Mouse (Mus musculus) G1E (cell line): ENCODE measurements around the gene Kcnh7. TPM values are rescaled to one million over a fixed set of nuclear protein-coding genes. Genes with fewer than 3 reads are reported as not detected.

ENCODE experiments used
- ATAC-seq: 2 replicates; pipeline ENCODE4 v1.8.0; 2016; ENCODE audit warnings: mild to moderate bottlenecking; ENCODE audit not compliant: insufficient number of reproducible peaks, poor library complexity, low FRiP score, severe bottlenecking; ENCODE audit errors: extremely low read depth
- DNase-seq: peaks from one replicate; pipeline ENCODE4 v3.0.0; 2012; ENCODE audit warnings: low spot score
- H3K27me3 ChIP-seq: 2 replicates; pipeline ENCODE4 v1.6.1; 2012; ENCODE audit warnings: mild to moderate bottlenecking, low read length, inconsistent platforms; ENCODE audit not compliant: insufficient read depth
- H3K36me3 ChIP-seq: replicated peaks from 2 replicates; pipeline ENCODE3; 2012; ENCODE audit warnings: mild to moderate bottlenecking, inconsistent platforms
- H3K4me1 ChIP-seq: 2 replicates; pipeline ENCODE4 v1.6.1; 2012; ENCODE audit warnings: low read depth, low read length, inconsistent platforms, mixed read lengths; ENCODE audit not compliant: insufficient read depth
- H3K4me3 ChIP-seq: 2 replicates; pipeline ENCODE4 v1.5.1; 2012; ENCODE audit warnings: low read depth, mild to moderate bottlenecking, inconsistent platforms, low read length, moderate library complexity, mixed read lengths
- H3K9me3 ChIP-seq: replicated peaks from 2 replicates; pipeline ENCODE4 v1.6.1; 2012; ENCODE audit warnings: inconsistent platforms
- CTCF ChIP-seq: IDR thresholded peaks from 2 replicates; pipeline ENCODE4 v1.5.1; 2012; ENCODE audit warnings: low read depth, low read length, inconsistent platforms, mixed read lengths
- GATA1 ChIP-seq: IDR thresholded peaks from 2 replicates; pipeline ENCODE4 v1.6.1; 2012; ENCODE audit warnings: borderline replicate concordance, low read length, inconsistent platforms, mixed read lengths
- GATA2 ChIP-seq: IDR thresholded peaks from 2 replicates; pipeline ENCODE4 v1.6.1; 2012; ENCODE audit warnings: low read depth, low read length, inconsistent platforms, borderline replicate concordance
- POLR2AphosphoS5 ChIP-seq: IDR thresholded peaks from 2 replicates; pipeline ENCODE4 v1.6.1; 2012; ENCODE audit warnings: low read depth, low read length, inconsistent platforms; ENCODE audit not compliant: insufficient replicate concordance
- TAL1 ChIP-seq: conservative IDR thresholded peaks from 2 replicates; pipeline ENCODE4 v1.6.1; 2012; ENCODE audit warnings: low read depth, low read length, inconsistent platforms, mixed read lengths
- polyA plus RNA-seq: library from polyadenylated mRNA; stranded (reverse); fragments of >175 nt; gene quantifications from 2 replicates; pipeline ENCODE4 v1.2.3, GENCODE M21; 2012
- total RNA-seq, 2 experiments: library from RNA; stranded (forward) in 1 of 2; stranded (reverse) in 1 of 2; fragments of 200-1000 nt in 1 of 2; fragments of >200 nt in 1 of 2; fragmentation: Nextera tagmentation in 1 of 2; gene quantifications; 2 replicates each; pipeline ENCODE4 v1.2.3; 2014 to 2017

Kcnh7 gene
- total RNA-seq (2014; fragmentation: Nextera tagmentation): not detected in 2 replicates
- 0.06 and 0.11 TPM in 2 replicates for total RNA-seq (2017)
- polyA plus RNA-seq: not detected in 2 replicates

GRCm38 (mm10) chr2:63183563-63184545 is at the start of gene Kcnh7:
TSS of gene Kcnh7 (minus strand) at chr2:63184287.
- no peaks in the 10 kb centered on the region for H3K4me1 ChIP-seq
- DNase-seq (no peak), ATAC-seq (no peak)
- no peaks in the 10 kb centered on the region for H3K27me3 ChIP-seq
- no peak within 1 kb of the TSS for H3K4me3 ChIP-seq
- H3K9me3 ChIP-seq: peaks cover 12% of the 10 kb centered on the region
- no peaks in the 10 kb centered on the region for H3K36me3 ChIP-seq
- no peak for TF ChIP-seq TAL1
- TF ChIP-seq CTCF: no peak
- TF ChIP-seq GATA2: no peak
- TF ChIP-seq POLR2AphosphoS5: no peak
- TF ChIP-seq GATA1: no peak

DNA sequence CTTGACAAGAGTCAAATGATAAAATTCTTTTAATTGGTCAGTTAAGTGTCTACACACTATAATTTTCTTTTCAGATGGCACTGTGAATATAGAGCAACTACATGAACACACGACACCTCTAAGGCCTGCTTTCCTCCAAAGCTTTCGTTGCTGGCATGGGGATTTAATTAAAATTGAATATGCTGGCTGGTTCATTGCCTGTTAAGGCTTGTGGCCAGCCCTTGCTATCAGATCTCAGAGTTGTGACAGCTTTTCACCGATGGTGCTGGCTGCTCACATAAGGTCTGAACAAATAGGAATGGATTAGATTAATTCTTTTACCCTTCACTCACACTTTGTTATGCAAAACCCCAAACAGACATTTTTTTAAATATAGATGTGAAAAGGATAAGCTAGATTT is 23.3 kb upstream of the Kcnh7 start:
- TF ChIP-seq GATA2: no peak
- no peak for TF ChIP-seq TAL1
- no peak for TF ChIP-seq POLR2AphosphoS5
- no peak for TF ChIP-seq CTCF
- no peak for TF ChIP-seq GATA1
- Histone ChIP-seq H3K4me3 (no peak overlapping the region), H3K9me3 (no peaks in the 10 kb centered on the region), H3K27me3 (no peaks in the 10 kb centered on the region), H3K36me3 (no peaks in the 10 kb centered on the region), H3K4me1 (no peaks in the 10 kb centered on the region)
- ATAC-seq (no peak), DNase-seq (no peak)

DNA sequence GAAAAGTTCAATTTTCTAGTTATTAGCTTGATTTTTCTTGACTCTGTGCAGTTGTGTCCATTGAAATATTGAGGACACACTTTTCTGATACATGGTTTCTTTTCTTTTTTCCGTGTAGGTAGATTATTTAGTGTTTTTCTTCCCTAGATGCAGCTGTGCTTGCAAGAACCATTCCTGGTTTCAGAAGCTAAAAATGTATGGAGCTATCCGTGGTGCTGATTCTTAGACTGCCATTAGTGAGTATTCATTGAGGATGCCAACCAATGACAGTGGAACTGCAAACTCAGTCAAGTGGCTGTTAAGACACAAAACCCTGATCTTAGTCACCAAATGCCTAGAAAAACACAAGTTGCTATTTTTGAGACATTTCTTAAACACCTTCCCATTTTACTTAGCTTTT is 1.9 kb upstream of the Kcnh7 start:
- Histone ChIP-seq H3K27me3 (no peaks in the 10 kb centered on the region), H3K36me3 (no peaks in the 10 kb centered on the region), H3K4me3 (no peak overlapping the region), H3K9me3 (peaks cover 12% of the 10 kb centered on the region), H3K4me1 (no peaks in the 10 kb centered on the region)
- ATAC-seq: no peak
- TF ChIP-seq GATA2 (no peak), CTCF (no peak), TAL1 (no peak), GATA1 (no peak), POLR2AphosphoS5 (no peak)
- DNase-seq: no peak

- DNase-seq: no peak
- no peak overlapping the region for H3K4me3 ChIP-seq
Measured at GRCm38 (mm10) chr2:63184551-63185430, 704 bp upstream of the Kcnh7 start.

DNA sequence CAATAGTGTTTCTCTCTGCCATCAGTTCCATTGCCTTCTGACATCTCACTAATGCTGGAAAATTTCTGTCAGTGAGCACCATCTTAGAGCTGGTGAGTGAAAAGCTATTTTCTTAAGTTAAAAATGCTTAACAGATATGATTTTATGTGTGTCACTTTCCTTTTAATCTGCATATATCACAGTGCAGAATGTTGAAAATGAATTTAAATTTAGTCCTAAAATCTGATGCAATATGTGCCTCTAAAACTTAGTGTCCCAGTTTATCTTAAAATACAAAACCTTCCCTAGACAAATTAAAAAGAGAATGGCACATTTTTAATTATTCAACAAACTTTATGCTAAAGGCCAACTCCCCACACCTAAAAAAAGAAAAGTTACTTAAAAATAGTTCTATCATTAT is 30.4 kb downstream of the Kcnh7 start:
- no peak overlapping the region for H3K4me3 ChIP-seq
- H3K4me1 ChIP-seq: no peaks in the 10 kb centered on the region
- DNase-seq (no peak), ATAC-seq (no peak)
- no peaks in the 10 kb centered on the region for H3K27me3 ChIP-seq
- TF ChIP-seq CTCF (no peak), TAL1 (no peak), POLR2AphosphoS5 (no peak), GATA1 (no peak), GATA2 (no peak)
- H3K36me3 ChIP-seq: no peaks in the 10 kb centered on the region
- no peaks in the 10 kb centered on the region for H3K9me3 ChIP-seq

More at GRCm38 (mm10) chr2:63184551-63185430, 704 bp upstream of the Kcnh7 start:
- no peaks in the 10 kb centered on the region for H3K36me3 ChIP-seq
- TF ChIP-seq TAL1 (no peak), GATA2 (no peak), GATA1 (no peak)
- H3K9me3 ChIP-seq: peaks cover 12% of the 10 kb centered on the region
- no peaks in the 10 kb centered on the region for H3K4me1 ChIP-seq
- H3K27me3 ChIP-seq: no peaks in the 10 kb centered on the region
- no peak for ATAC-seq
